Mouse (Mus musculus) kidney, adult 9 months (tissue): ENCODE measurements around the gene Rad18.

Experiments used
- DNase-seq: peaks from one replicate; pipeline ENCODE4 v3.0.0; 2022

Rad18 gene

DNA sequence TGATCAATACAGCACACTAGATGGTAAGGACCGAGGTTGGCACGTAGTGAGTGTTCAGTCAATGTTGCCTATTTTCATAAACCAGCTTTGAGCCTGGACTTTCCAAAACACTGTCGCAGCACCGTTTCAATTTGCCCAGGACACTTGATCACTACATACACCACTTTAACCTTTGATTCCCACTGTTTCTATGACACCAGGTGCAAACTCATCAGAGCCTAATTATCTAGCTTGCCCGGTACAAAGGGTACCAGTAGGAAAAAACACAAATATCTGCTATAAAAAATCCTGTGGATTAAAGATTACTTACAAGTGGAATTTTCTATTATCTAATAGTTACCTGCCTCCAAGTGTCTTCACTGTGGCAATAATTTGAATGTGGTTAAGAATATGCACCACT is 64.4 kb downstream of the Rad18 start:
- DNase-seq, result peak; percentile 73

DNA sequence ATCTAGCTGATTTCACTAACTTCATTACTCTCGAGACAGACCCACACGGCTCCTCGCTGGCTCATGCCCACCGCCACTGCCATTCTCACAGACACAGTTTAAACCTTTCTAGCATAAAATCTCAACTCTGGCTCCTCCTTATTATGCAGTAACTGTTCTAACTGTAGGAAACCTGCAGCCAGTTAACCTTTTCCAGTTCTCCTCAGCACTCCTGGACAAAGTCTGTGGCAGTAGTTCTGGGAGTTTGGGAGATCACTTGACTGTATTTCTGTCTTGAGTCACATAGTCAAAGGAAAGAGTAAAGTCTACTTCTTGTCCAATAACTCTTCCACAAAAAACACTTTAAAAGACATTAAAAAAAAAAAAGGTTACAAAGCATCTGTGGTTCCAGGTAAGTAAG is 66.2 kb downstream of the Rad18 start:
- peak; percentile 62 for DNase-seq

DNA sequence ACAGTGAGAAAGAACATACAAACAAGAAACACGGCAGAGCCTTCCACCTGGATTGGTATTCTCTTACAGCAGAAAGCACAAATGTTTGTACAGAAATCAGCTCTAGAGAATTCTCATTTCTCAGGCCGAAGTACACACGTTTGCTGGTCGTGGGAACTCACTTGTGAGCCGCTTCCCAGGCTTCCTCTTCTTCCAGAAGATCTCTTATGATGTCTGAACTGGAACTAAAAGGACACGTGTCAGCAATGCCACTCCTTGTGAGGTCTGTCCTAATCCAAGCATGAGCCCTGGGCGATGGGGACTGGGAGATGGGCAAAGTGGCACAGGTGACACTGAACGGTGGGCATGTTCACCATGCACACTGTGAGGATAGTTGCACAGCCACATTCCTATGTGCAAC is 68.2 kb downstream of the Rad18 start:
- no peak for DNase-seq

DNA sequence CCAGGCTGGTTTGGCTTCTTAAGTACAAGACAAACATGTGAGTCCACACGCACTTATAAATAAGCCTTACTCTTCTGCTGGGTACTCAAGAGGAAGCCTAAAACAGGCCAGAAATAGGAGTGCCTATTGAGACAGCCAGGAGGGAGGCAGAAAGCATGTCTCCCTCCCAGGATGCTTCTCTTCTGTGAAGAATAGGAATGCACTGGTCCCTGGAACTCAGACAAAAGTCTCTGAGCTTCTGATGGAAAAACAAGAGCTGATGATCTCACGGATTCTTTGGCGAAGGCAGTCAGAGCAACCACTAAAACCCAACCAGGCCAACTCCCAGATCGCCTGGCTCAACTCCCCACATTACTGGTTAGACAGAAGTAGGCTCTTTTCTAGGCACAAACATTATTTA is 74.2 kb downstream of the Rad18 start:
- DNase-seq, result no peak

DNA sequence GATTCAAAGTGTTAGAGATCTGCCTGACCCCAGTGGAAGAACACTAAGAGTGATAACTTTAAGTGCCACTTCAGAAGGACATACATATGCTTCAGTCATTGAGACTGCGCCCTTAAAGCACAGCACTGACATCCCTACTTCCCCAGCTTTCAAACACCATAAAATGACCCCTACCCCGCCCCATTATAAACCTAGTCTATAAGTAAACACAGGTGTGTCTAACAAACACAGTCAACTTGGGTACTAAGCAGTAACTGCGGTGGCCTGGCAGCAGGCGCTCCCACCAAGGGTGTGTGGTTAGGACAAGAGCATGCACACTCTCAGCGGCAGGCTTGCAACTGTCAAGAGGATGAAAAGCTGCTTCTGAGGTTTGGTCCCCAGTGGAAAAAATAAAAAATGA is 76.5 kb downstream of the Rad18 start:
- no peak for DNase-seq

DNA sequence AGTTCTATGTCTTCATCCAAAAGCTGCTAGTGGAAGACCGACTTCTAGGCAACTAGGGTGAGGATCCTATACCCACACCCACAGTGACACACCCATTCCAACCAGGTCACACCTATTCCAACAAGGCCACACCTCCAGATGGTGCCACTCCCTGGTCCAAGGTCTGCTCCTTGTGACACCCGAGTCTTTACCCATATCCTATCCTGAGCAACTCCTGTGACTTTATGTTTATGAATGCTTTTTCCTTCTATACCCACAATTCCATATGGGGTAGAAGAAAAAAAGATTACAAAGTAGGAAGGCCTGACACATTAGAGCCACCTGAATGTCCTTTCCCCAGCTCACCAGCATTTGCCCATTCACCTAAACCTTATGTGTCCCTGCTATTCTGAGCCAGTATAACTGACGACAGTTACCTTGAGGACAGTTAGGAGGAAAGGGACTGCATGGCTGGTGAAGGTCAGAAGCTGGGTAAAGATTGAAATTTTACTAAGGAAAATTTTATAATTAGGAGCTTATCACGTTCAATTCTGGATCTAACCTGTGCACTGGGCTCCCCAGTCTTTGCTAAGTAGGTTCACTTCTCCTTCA is 78.7 kb downstream of the Rad18 start:
- no peak for DNase-seq

DNA sequence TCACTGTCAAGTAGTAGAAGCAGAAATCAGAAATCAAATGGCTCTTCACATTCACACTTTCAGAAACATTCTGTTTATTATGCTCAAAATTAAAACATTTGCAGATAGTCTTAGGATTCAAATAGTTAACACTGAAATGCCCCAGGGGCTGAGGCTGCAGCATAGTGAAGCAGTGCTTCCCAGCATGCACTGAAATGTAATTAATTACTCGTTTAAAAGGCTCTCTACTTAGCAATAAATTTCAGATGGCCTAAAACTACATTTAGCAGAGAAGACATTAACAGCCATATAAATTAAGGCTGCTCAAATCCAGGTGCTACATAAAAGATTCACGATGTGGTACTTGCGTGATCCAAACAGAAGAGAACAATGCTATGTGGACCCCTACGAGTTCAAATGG is 87.5 kb downstream of the Rad18 start:
- no peak for DNase-seq

DNA sequence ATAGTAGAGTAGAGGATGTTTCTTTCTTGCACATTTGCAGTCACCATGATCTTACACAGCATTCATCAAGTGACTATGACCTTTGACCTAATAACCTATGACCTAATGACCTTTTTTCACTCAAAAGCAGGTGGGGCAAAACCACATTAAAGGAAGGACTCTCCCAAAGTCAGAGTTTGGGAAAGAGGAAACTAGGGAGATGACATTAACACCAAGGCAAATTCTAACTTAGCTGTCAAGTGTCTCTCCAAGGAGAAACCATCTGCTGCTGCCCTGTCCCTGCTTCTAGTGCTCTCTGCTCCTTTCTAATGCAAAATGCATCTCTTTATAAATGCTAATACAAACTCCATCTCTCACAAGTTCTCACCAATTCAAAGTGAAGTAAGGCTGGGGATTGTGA is 92.6 kb downstream of the Rad18 start:
- DNase-seq, result no peak

DNA sequence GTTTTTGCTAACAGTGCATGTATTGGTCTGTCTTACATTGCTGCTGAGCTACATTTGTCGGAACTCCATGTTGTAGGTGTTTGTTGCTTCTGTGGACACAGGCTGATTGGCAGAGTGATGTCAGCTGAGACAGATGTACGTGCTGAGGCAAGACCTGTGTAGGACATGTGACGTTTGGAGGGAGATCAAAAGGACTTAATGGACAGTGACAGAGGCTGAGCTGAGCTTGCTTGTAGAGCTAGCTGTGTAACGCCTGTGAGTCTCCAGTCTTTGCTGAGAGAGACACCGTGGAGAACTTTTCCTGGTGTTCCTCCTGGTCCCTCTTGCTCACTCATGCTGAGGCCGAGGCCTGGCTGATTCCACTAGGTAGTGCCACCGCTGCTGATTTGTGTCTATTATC is 101.5 kb downstream of the Rad18 start:
- DNase-seq, result no peak

DNA sequence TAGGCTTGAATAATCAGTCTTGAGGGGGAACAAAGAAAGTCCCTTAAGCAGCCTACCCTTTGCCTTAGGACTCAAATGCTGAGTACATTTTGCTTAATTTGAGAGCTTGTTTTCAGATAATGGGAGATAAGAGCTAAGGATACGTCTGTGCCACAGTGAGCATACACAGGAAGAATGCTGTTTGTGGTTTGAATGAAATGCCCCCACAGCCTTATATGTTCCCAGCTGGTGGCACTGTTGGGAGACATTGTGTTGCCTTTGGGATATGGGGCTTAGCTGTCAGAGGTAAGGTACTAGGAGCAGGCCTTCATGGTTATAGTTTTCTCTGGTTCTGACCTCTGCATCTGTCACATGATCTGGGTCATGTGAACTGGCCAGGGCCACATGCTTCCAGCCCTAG is 108.6 kb downstream of the Rad18 start:
- DNase-seq, result no peak

DNA sequence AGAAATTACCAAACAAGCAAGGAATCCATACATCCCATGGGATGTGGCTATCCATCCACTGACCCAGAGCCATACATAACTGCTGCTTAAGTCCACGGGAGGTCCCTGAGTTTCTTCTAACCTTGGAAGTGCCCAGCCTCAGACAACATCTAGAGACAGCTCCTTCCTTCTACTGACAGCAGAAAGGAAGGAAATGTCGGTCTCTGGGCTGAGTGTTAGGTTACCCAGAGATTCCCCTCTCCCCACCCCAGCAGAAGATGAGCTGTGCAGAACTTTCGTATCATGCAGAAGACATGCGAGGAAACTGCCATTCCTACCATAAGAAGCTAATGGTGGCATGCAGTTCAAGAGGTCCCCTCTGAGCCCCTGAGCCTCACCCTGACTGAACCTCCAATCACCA is 109.5 kb downstream of the Rad18 start:
- DNase-seq, result no peak

DNA sequence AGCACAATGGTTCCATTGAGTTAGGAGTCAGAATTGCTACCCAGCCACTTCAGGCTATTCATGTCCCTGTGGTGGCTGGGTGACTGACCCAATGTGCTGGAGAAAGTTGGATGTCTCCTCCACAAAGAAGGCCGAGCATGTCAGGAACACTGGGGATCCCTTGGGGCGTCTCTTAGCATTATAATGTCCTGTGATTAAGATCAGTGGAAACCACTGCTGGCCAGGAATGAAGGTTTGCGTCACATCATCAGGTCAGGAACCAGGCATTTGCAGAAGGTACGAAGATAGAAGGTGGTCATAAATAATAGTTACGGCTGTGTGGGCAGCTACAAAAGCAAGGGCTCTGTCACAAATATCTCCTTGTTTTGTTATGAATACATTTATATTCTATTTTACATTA is 111.5 kb downstream of the Rad18 start:
- DNase-seq, result no peak

DNA sequence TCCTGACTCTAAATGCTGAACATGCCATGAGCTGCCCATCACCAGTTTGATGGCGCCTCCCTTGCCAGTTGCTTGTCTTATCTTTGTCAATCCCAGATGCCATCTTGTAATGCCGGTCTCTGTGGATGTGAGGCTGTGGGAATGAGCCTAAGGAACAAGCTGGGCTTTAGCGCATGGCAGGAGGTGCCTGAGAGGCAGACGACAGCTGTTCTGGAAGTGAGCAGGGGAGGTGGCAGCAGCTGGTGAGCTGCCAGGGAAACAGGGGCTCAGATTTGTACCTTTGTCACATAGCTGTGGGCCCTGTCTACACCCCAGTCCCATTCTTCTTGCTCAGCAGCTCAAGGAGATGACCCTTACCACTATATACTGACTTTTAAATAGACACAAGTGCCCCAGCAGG is 114.5 kb downstream of the Rad18 start:
- no peak for DNase-seq

DNA sequence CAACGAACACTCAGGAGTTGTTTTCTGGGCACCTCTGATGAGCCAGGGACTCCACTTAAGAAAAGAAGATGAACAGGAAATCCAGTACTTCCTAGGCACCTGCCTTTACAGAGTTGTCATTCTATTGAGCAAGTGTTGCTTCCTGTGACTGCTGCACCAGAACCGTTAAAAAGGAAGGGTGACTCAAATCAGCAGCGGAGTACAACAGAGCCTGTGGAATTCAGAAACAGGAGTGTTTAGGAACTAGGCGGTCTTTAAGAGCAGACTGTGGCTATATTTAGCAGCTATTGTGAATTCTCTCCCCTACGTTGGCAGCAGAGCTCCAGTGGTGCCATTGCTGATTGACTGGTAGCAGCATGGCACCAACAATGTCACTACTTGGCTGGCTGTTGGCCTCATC is 119.3 kb downstream of the Rad18 start:
- DNase-seq, result no peak

DNA sequence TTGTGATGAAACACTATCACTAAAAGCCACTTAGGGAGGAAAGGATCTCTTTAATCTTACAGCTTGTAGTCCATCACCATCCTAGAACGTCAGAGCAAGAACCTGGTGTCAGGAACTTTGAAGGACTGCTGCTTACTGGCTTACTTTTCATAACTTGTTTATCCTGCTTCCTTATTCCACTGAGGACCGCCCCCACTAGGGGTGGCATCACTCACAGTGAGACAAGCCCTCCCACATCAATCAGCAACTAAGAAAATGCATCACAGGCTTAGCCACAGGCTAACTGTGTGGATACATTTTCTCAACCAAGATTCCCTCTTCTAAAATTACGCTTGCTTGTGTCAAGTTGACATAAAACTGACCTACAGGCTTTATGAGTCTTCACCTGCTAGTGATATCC is 121.9 kb downstream of the Rad18 start:
- DNase-seq, result no peak

DNA sequence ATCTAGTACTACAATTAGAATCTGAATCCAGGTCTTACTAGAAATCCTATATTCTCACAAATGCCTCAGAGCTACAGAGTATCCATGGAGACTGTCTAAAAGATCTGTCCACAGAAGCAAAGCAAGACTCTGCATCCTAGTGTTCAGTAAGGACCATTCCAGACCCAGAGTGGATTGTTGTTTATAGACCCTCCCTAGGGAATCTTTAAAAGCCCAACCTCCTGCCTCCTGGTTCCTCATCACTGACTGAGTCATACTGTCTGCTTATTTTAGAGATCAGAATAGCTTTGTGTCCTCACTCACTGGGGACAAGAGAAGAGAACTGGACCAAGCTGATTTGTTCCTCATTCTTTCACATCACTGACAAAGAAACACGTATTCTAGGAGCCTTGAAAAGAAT is 126.1 kb downstream of the Rad18 start:
- DNase-seq, result no peak
